Mouse (Mus musculus): Measurements from ENCODE around the gene S1pr3.

Gene S1pr3

GRCm38 (mm10) chr13:51464294-51464693, 55.9 kb downstream of the S1pr3 start:
- DNase-seq: no peak

DNA sequence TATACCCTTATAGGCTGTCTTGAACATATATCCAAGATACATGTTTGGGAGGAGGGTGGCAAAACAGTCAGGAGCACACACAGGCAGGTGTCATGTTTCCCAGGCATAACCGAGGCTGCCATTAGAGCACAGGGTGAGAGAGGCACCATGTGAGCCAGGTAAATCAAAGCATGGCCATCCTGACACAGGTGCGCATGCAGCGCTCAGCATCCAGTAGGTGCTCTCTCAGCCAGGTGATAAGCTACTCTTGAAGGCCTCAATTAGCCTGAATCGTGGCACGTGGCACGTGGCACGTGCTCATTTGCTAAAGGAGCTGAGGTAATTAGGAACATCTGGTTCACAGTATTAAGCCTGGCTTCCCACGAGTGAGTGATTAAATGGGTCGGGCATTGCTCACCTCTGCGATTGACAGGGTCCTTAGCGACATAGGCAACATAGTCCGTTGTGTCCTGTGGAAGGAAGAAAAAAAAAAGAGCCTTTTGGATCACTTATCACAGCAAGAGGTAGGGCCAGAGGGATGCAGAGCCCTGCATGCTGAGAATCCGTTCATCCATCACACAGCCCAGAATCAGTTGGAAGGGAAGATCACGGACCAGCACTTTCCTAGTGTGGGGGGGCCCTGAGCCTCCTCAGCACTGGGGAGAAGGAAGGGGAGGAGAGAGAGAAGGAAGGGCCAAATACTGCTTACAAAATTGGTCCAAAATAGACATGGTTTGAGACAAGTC, 57.8 kb downstream of the S1pr3 start:
- no peak for DNase-seq

- no peak for DNase-seq
These were observed 60.3 kb downstream of the S1pr3 start for GRCm38 (mm10) chr13:51468697-51469250.
